Mouse (Mus musculus) MEL (cell line): Measurements from ENCODE around the gene Zkscan17. TPM values are rescaled to one million over a fixed set of nuclear protein-coding genes. Genes with fewer than 3 reads are reported as not detected.

Experiments used
- DNase-seq: peaks from one replicate; pipeline ENCODE4 v3.0.0; 2011; ENCODE audit warnings: low read depth, low spot score
- H3K27ac ChIP-seq: 2 replicates; pipeline ENCODE4 v1.5.1; 2012; ENCODE audit warnings: low read depth, mild to moderate bottlenecking, control low read depth, low read length, moderate library complexity; ENCODE audit not compliant: control insufficient read depth
- H3K27me3 ChIP-seq, 2 experiments: fragments of 150-350 bp in 1 of 2; sonication (generic) in 1 of 2; 2 replicates each; pipeline ENCODE4 v1.6.1; 2012; ENCODE audit warnings: low read length in 2 of 2, mild to moderate bottlenecking in 2 of 2, improper control_type of control experiment in 1 of 2, moderate library complexity in 1 of 2; ENCODE audit not compliant: insufficient read depth in 2 of 2, control insufficient read depth in 1 of 2
- H3K36me3 ChIP-seq, 2 experiments: 2 replicates each; pipeline ENCODE4 v1.6.1; 2012 to 2014; ENCODE audit warnings: low read length in 2 of 2, improper control_type of control experiment in 1 of 2, inconsistent platforms in 1 of 2, mild to moderate bottlenecking in 1 of 2; ENCODE audit not compliant: insufficient read depth in 2 of 2, control insufficient read depth in 1 of 2
- H3K4me1 ChIP-seq, 2 experiments: fragments of 150-350 bp in 1 of 2; sonication (generic) in 1 of 2; 2 replicates each; pipeline ENCODE4 v1.6.1; 2012; ENCODE audit warnings: low read length in 2 of 2, improper control_type of control experiment in 1 of 2, mild to moderate bottlenecking in 1 of 2; ENCODE audit not compliant: insufficient read depth in 2 of 2, control insufficient read depth in 1 of 2
- H3K4me3 ChIP-seq, 2 experiments: fragments of 150-350 bp in 1 of 2; sonication (generic) in 1 of 2; 2 replicates each; pipeline ENCODE4 v1.5.1; 2012; ENCODE audit warnings: low read depth in 2 of 2, low read length in 2 of 2, mild to moderate bottlenecking in 2 of 2, moderate library complexity in 2 of 2, control low read depth in 1 of 2, improper control_type of control experiment in 1 of 2; ENCODE audit not compliant: control insufficient read depth in 1 of 2, insufficient read depth in 1 of 2
- H3K79me2 ChIP-seq: 2 replicates; pipeline ENCODE4 v1.6.1; 2012; ENCODE audit warnings: mild to moderate bottlenecking, low read length, moderate library complexity; ENCODE audit not compliant: control insufficient read depth, poor library complexity, insufficient read depth
- H3K9ac ChIP-seq: 2 replicates; pipeline ENCODE4 v1.6.1; 2012; ENCODE audit warnings: low read depth, mild to moderate bottlenecking, control low read depth, low read length, moderate library complexity; ENCODE audit not compliant: control insufficient read depth, poor library complexity, severe bottlenecking
- H3K9me3 ChIP-seq: fragments of 150-350 bp; sonication (generic); replicated peaks from 2 replicates; pipeline ENCODE4 v1.6.1; 2012; ENCODE audit warnings: mild to moderate bottlenecking, low read length, improper control_type of control experiment, moderate library complexity; ENCODE audit not compliant: insufficient read depth
- BHLHE40 ChIP-seq: IDR thresholded peaks from 2 replicates; pipeline ENCODE4 v1.6.1; 2012; ENCODE audit warnings: low read depth, mild to moderate bottlenecking, inconsistent platforms, low read length, improper control_type of control experiment, borderline replicate concordance
- CHD1 ChIP-seq: IDR thresholded peaks from 2 replicates; pipeline ENCODE4 v1.6.1; 2012; ENCODE audit warnings: low read depth, mild to moderate bottlenecking, inconsistent platforms, low read length, improper control_type of control experiment
- CHD2 ChIP-seq: IDR thresholded peaks from 2 replicates; pipeline ENCODE4 v1.6.1; 2011; ENCODE audit warnings: low read length, improper control_type of control experiment
- CTCF ChIP-seq, 3 experiments: IDR thresholded peaks in 2 of 3; conservative IDR thresholded peaks in 1 of 3; 2 replicates each; pipeline ENCODE4 v1.5.1; 2011 to 2012; ENCODE audit warnings: low read length in 3 of 3, low read depth in 2 of 3, mild to moderate bottlenecking in 2 of 3, improper control_type of control experiment in 1 of 3, inconsistent platforms in 1 of 3, mixed read lengths in 1 of 3, moderate library complexity in 1 of 3; ENCODE audit not compliant: control insufficient read depth in 1 of 3, insufficient read depth in 1 of 3, poor library complexity in 1 of 3, severe bottlenecking in 1 of 3
- ELF1 ChIP-seq: IDR thresholded peaks from 2 replicates; pipeline ENCODE4 v1.6.1; 2014; ENCODE audit warnings: low read depth, mild to moderate bottlenecking, inconsistent platforms, low read length, improper control_type of control experiment, moderate library complexity
- JUND ChIP-seq: IDR thresholded peaks from 2 replicates; pipeline ENCODE4 v1.6.1; 2011; ENCODE audit warnings: low read depth, mild to moderate bottlenecking, improper control_type of control experiment, low read length
- KAT2A ChIP-seq: conservative IDR thresholded peaks from 2 replicates; pipeline ENCODE4 v1.6.1; 2012; ENCODE audit warnings: low read depth, low read length, improper control_type of control experiment, inconsistent platforms
- MAX ChIP-seq: IDR thresholded peaks from 2 replicates; pipeline ENCODE4 v1.6.1; 2011; ENCODE audit warnings: low read length, improper control_type of control experiment
- POLR2A ChIP-seq, 2 experiments: IDR thresholded peaks; 2 replicates each; pipeline ENCODE4 v1.6.1; 2011 to 2012; ENCODE audit warnings: low read length in 2 of 2, mild to moderate bottlenecking in 2 of 2, control low read depth in 1 of 2, improper control_type of control experiment in 1 of 2, low read depth in 1 of 2, moderate library complexity in 1 of 2; ENCODE audit not compliant: control insufficient read depth in 1 of 2, insufficient read depth in 1 of 2, poor library complexity in 1 of 2
- RAD21 ChIP-seq: IDR thresholded peaks from 2 replicates; pipeline ENCODE4 v1.6.1; 2011; ENCODE audit warnings: mild to moderate bottlenecking, low read depth, low read length, improper control_type of control experiment
- SIN3A ChIP-seq: IDR thresholded peaks from 2 replicates; pipeline ENCODE4 v1.6.1; 2012; ENCODE audit warnings: low read length, improper control_type of control experiment, inconsistent platforms
- SMC3 ChIP-seq: IDR thresholded peaks from 2 replicates; pipeline ENCODE4 v1.6.1; 2011; ENCODE audit warnings: low read depth, low read length, improper control_type of control experiment
- UBTF ChIP-seq: IDR thresholded peaks from 2 replicates; pipeline ENCODE4 v1.6.1; 2012; ENCODE audit warnings: low read depth, mild to moderate bottlenecking, inconsistent platforms, low read length, improper control_type of control experiment, moderate library complexity, borderline replicate concordance; ENCODE audit not compliant: insufficient read depth
- ZC3H11A ChIP-seq: IDR thresholded peaks from 2 replicates; pipeline ENCODE4 v1.6.1; 2012; ENCODE audit warnings: low read depth, mild to moderate bottlenecking, inconsistent platforms, low read length, improper control_type of control experiment
- ZMIZ1 ChIP-seq: IDR thresholded peaks from 2 replicates; pipeline ENCODE4 v1.6.1; 2012; ENCODE audit warnings: low read depth, mild to moderate bottlenecking, inconsistent platforms, low read length, improper control_type of control experiment, moderate library complexity
- ZNF384 ChIP-seq: IDR thresholded peaks from 2 replicates; pipeline ENCODE4 v1.6.1; 2012; ENCODE audit warnings: low read depth, mild to moderate bottlenecking, inconsistent platforms, low read length, improper control_type of control experiment
- polyA plus RNA-seq, 2 experiments: library from polyadenylated mRNA; stranded (reverse) in 1 of 2; unstranded in 1 of 2; fragments of >175 nt in 1 of 2; fragments of >200 nt in 1 of 2; gene quantifications; 2 replicates each; pipeline versions ENCODE4 v1.2.1 to v1.2.4; 2012; ENCODE audit warnings: low replicate concordance in 2 of 2, low read depth in 1 of 2; ENCODE audit not compliant: insufficient read length in 2 of 2, insufficient read depth in 1 of 2, missing spikeins in 1 of 2
- total RNA-seq: library from RNA; depleted of rRNA; stranded (reverse); fragments of 300-350 nt; gene quantifications from 2 replicates; pipeline ENCODE4 v1.2.3, GENCODE M21; 2012

The Zkscan17 gene
- total and polyA plus RNA-seq, 3 experiments, result 31.7 to 49.6 TPM; not detected in 1

DNA sequence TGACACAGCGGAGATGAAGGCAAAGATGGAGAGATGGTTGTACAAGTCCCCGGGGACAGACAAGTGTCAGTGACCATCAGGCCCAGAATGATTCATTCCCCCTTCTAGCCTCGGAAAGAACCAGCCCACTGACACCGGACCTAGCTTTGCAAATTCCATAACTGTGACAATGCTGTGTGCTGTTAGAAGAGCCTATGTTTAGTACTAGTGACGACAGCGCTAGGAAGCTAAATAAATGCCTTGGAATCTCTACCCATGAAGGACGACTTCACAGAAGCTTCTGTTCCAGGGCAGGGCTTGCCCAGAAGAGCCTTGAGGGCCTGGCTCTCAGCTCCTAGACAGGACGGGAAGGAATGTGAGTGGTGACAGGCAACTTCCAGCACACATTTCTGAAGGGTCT is 40.3 kb downstream of the Zkscan17 start:
- Histone ChIP-seq H3K9ac (no peak overlapping the region), H3K36me3 (peaks cover 0 to 3% of the 10 kb centered on the region in 2 experiments; a peak in 1 of 4 replicates), H3K4me3 (no peak overlapping the region), H3K9me3 (no peaks in the 10 kb centered on the region), H3K79me2 (no peaks in the 10 kb centered on the region), H3K27ac (no peak overlapping the region), H3K4me1 (no peaks in the 10 kb centered on the region), H3K27me3 (no peaks in the 10 kb centered on the region)
- TF ChIP-seq SIN3A (no peak), UBTF (no peak), ELF1 (no peak), ZMIZ1 (no peak), CTCF (IDR thresholded peaks at IDR 0.05 in 2 of 3, conservative IDR thresholded peaks at IDR 0.05 in 1 of 3; ENCODE audit: control insufficient read depth in 1 of 3, insufficient read depth in 1 of 3, low read depth in 2 of 3, low read length in 3 of 3, poor library complexity in 1 of 3, severe bottlenecking in 1 of 3) (no peak), CHD1 (no peak), KAT2A (no peak), JUND (no peak)
- no peak for DNase-seq

DNA sequence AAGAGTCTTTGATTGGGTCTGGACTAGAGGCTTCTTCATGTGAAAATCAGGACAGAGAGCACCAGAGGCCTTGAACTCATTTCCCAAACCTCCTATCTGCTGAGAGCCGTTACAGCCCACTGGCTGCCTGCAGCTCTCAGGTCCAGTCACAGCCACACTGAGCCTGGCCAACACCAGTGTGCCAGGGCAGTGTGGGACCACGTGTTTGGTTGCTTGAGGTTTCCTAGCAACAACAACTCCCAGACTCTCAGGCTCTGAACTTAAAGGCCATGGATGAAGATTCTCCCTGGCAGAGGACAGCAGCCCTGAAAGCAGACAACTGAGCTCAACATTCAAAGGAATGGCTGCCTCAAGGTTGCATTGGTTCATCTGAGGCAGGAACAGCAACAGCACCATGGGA is 40.9 kb downstream of the Zkscan17 start:
- no peaks in the 10 kb centered on the region for H3K9me3 ChIP-seq
- no peaks in the 10 kb centered on the region for H3K79me2 ChIP-seq
- H3K36me3 ChIP-seq, result peaks cover 0 to 3% of the 10 kb centered on the region in 2 experiments; a peak in 1 of 4 replicates
- H3K27ac ChIP-seq, result no peak overlapping the region
- no peaks in the 10 kb centered on the region for H3K4me1 ChIP-seq
- DNase-seq, result no peak
- TF ChIP-seq MAX, result no peak
- TF ChIP-seq POLR2A (IDR thresholded peaks at IDR 0.05; ENCODE audit: control insufficient read depth in 1 of 2, insufficient read depth in 1 of 2, low read depth in 1 of 2, low read length in 2 of 2, poor library complexity in 1 of 2), result peak in 1 of 2 experiments; percentile 36; a peak in 1 of 4 replicates
- H3K4me3 ChIP-seq, result no peak overlapping the region
- no peak overlapping the region for H3K9ac ChIP-seq
- H3K27me3 ChIP-seq, result peaks cover 0 to 1% of the 10 kb centered on the region in 2 experiments; a peak in 1 of 4 replicates

GRCm38 (mm10) chr11:59483212-59483611 is 43.3 kb downstream of the Zkscan17 start:
- Histone ChIP-seq H3K9ac (no peak overlapping the region), H3K79me2 (no peaks in the 10 kb centered on the region), H3K9me3 (no peaks in the 10 kb centered on the region), H3K27me3 (peaks cover 0 to 3% of the 10 kb centered on the region in 2 experiments; a peak in 2 of 4 replicates), H3K27ac (no peak overlapping the region), H3K4me3 (no peak overlapping the region), H3K4me1 (no peaks in the 10 kb centered on the region), H3K36me3 (no peaks in the 10 kb centered on the region)
- DNase-seq, result peak; percentile 73
- TF ChIP-seq BHLHE40, result 0 out of 2 replicates have a peak, but pooled peaks have one; percentile 20
- TF ChIP-seq CHD2, result no peak
- peak; percentile 92 for TF ChIP-seq SMC3
- no peak for TF ChIP-seq ZNF384
- TF ChIP-seq RAD21, result peak; percentile 95
- peak; percentile 46 to 90 (median 60) for TF ChIP-seq CTCF (IDR thresholded peaks at IDR 0.05 in 2 of 3, conservative IDR thresholded peaks at IDR 0.05 in 1 of 3; ENCODE audit: control insufficient read depth in 1 of 3, insufficient read depth in 1 of 3, low read depth in 2 of 3, low read length in 3 of 3, poor library complexity in 1 of 3, severe bottlenecking in 1 of 3)
- TF ChIP-seq ZC3H11A, result peak; percentile 95
